Mouse (Mus musculus): ENCODE measurements around the gene Bag5. TPM values are rescaled to one million over a fixed set of nuclear protein-coding genes. Genes with fewer than 3 reads are reported as not detected.
A peak's percentile ranks its signal among the peaks of the same experiment; 100 is the strongest.

Bag5 gene
- polyA plus RNA-seq (2012; rRNA removed) (5.5 and 9.8 TPM in 2 replicates), polyA plus RNA-seq (2014; fragmentation: Nextera tagmentation; extraction: Ambion mirVana) (15.2 and 15.5 TPM in 2 replicates)

DNA sequence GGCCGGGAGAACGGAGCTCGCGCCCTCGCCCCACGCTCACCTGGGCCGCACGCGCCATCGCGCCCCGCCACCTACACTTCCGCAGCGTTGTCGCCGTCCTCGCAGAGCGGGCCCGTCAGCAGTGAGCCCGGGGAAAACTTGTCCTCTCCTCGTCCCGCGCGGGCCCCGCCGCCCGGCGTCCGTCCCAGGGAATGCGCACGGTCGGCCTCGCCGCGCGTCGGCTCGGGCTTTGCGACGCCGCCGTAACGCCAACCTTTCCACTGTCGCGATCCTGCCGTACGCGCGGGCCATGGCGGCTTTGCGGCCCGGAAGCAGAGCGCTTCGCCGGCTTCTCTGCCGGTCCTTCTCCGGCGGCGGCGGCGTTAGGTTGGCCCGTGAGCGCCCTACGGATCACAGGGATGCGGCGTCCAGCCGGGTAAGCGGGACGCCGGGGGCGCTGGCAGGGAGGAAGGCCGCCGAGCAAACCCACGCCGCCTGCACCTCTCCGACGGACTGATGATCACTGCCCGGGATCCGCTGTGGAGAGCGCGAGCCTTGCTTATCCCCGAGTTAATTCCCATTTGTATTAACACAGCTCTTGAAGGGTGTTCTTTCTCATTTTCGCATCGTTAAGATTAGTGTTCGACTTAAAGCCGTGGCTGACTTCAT lies at the start of gene Bag5, which contains the start of gene Apopt1:
Gene Bag5 (minus strand): TSS at position 254 of the 648 bp plus-strand sequence.
Gene Apopt1 (plus strand): TSS at position 258 of the 648 bp plus-strand sequence.
- Histone ChIP-seq H3K4me2 (ENCODE audit: low read depth) (peak within 1 kb of the TSS; percentile 86), H3K27me3 (ENCODE audit: control insufficient read depth, insufficient read depth, low read length) (no peaks in the 10 kb centered on the region), H3K27ac (peak within 1 kb of the TSS; percentile 36), H3K36me3 (replicated peaks; ENCODE audit: control insufficient read depth, insufficient read depth, low read depth) (peaks cover 23% of the 10 kb centered on the region), H3K9ac (replicated peaks) (peak within 1 kb of the TSS; percentile 87), H3K4me3 (ENCODE audit: insufficient read depth in 1 of 2, low read depth in 2 of 2, low read length in 2 of 2) (peak within 1 kb of the TSS; percentile 89 to 95), H3K4me1 (replicated peaks; ENCODE audit: control insufficient read depth in 2 of 2, insufficient read depth in 2 of 2, low read length in 1 of 2) (peaks cover 0 to 16% of the 10 kb centered on the region in 2 experiments), H3K9me3 (ENCODE audit: control insufficient read depth, low read length) (no peaks in the 10 kb centered on the region)
- DNase-seq (ENCODE audit: low read depth in 3 of 3, low spot score in 3 of 3), result peak; percentile 73 to 74 (median 74)
- WGBS (ENCODE audit: insufficient replicate concordance), result under 1% methylated on average over 85 of the region's 86 CpGs
- peak; percentile 86 for ATAC-seq (ENCODE audit: insufficient read depth)
- no peak for TF ChIP-seq EP300 (IDR thresholded peaks at IDR 0.05; ENCODE audit: low read depth)
- TF ChIP-seq CTCF (IDR thresholded peaks at IDR 0.05; ENCODE audit: low read depth), result no peak

DNA sequence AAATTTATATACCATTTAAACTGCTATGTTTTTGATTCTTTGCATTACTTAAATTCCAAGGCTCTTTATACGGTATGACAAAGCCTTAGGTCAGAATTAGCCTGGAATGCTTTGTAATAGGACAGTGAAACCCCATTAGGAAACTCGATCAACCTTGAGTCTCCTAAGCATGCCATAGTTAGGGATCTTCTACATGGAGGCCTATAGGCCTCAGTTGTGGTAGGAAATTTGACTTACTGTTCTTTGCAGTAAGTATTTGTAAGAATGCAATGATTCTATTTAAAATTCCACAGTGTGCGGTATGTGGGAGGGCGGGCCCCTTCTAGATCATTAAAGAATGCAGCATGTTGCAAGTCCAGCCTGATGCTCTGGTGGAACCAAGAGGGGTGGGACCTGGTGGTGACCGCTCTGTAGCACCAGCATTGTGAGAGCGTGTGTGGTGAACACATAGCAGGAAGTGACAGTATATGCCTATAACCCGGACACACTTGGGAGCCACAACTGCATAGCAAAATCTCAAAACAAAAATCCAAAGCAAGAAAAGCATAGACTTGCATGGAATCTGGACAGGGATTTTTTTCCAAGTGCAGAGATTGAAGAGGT lies 47.4 kb upstream of the Bag5 start:
- Histone ChIP-seq H3K27ac (no peak overlapping the region), H3K4me2 (ENCODE audit: low read depth) (peak overlapping the region; percentile 99), H3K27me3 (ENCODE audit: control insufficient read depth, insufficient read depth, low read length) (no peaks in the 10 kb centered on the region), H3K9ac (replicated peaks) (no peak overlapping the region; the same call in 1 of the 2 replicates), H3K4me3 (ENCODE audit: insufficient read depth in 1 of 2, low read depth in 2 of 2, low read length in 2 of 2) (no peak overlapping the region), H3K9me3 (ENCODE audit: control insufficient read depth, low read length) (no peaks in the 10 kb centered on the region), H3K36me3 (replicated peaks; ENCODE audit: control insufficient read depth, insufficient read depth, low read depth) (no peaks in the 10 kb centered on the region), H3K4me1 (replicated peaks; ENCODE audit: control insufficient read depth in 2 of 2, insufficient read depth in 2 of 2, low read length in 1 of 2) (peaks cover 10 to 17% of the 10 kb centered on the region in 2 experiments)
- TF ChIP-seq EP300 (IDR thresholded peaks at IDR 0.05; ENCODE audit: low read depth) (no peak), CTCF (IDR thresholded peaks at IDR 0.05; ENCODE audit: low read depth) (no peak)
- DNase-seq (ENCODE audit: low read depth in 3 of 3, low spot score in 3 of 3) (no peak), ATAC-seq (ENCODE audit: insufficient read depth) (no peak)
- WGBS (ENCODE audit: insufficient replicate concordance), result 77% methylated on average over 7 of the region's 7 CpGs

DNA sequence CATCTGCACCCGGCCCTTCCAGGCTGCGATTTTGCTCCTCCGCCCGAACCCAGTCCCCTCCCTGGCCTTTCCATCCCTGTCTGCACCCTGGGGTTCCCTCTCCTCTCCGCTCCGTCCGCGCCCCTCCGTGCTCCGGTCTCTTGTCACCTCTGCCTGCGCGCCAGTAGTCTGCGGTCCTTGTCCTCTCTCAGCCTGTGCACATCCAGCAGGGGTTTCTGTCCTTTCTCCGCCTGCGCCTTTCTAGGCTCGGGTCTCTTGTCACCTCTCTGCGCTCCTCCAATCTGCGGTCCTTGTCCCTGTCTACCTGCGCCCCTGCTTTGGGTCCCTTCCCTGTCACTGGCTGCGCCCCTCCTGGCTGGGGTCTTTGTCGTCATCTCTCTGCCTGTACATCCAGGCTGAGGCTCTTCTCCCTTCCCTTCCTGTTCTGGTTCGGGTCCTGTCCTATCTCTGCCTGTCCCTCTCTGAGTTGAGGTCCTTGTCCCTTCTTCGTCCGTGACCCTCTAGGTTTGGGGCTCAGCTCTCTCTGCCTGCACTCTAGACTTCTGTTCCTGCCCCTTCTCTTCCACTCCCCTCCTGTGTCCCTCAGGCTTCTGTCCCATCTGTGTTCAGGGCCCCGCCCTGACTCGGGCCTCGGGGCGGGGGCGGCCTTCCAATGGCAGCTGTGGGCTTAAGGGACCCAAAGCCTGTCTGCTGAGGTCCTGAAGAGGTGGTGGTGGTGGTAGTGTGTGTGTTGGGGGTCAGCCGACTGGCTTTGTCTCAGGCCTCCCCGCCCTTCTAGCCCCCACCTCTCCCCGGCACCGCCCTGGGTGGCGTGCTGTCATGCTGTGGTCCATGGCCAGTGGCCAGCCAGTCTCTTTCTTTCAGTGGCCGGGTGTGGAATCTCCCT lies 46.4 kb upstream of the Bag5 start:
- Histone ChIP-seq H3K27me3 (ENCODE audit: control insufficient read depth, insufficient read depth, low read length) (no peaks in the 10 kb centered on the region), H3K4me3 (ENCODE audit: insufficient read depth in 1 of 2, low read depth in 2 of 2, low read length in 2 of 2) (peak overlapping the region; percentile 79 to 91), H3K9me3 (ENCODE audit: control insufficient read depth, low read length) (no peaks in the 10 kb centered on the region), H3K27ac (peak overlapping the region; percentile 27), H3K9ac (replicated peaks) (peak overlapping the region; percentile 90), H3K36me3 (replicated peaks; ENCODE audit: control insufficient read depth, insufficient read depth, low read depth) (no peaks in the 10 kb centered on the region), H3K4me1 (replicated peaks; ENCODE audit: control insufficient read depth in 2 of 2, insufficient read depth in 2 of 2, low read length in 1 of 2) (peaks cover 17% of the 10 kb centered on the region in 2 experiments), H3K4me2 (ENCODE audit: low read depth) (peak overlapping the region; percentile 99)
- WGBS (ENCODE audit: insufficient replicate concordance), result 8% methylated on average over 35 of the region's 35 CpGs
- ATAC-seq (ENCODE audit: insufficient read depth) (peak; percentile 47), DNase-seq (ENCODE audit: low read depth in 3 of 3, low spot score in 3 of 3) (no peak)
- TF ChIP-seq EP300 (IDR thresholded peaks at IDR 0.05; ENCODE audit: low read depth) (no peak), CTCF (IDR thresholded peaks at IDR 0.05; ENCODE audit: low read depth) (no peak)

DNA sequence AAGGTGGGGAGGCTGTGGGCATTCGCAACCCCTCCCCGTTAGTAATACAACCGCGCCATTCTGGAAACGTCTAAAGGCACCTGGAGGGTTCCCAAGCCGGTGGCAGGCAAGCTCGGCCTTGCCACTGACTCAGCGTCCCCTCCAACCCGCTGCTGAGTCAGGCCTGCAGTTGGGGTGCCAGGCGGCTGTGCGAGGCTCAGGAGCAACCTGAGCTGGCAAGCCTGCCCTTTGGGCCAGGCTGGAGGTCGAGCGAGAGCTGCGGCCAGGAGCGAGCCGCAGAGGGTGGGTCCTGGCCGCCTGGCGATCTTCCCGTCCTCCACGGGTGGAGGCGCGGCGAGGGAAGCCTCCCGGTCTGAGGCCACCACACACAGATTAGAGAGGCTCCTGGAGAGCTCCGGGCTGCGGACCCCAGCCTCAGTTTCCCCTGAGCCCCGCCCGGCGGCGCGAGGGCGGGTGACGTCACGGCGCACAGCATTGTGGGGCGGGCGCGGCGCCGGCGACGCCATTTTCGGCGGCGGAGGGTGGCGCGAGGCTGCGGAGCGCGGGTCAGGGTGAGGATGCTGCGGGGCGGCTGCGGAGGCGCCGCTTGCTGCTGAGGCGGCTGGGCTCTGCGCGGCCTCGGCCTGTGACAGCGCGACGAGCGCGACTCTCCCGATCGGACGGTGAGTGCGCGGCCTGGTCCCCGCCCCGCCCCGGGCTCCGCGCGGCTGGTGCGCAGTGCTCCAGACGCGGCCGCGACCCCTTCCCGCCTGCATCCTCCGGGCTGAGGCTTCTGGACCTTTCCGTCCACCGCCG lies 45.5 kb upstream of the Bag5 start, which contains the start of gene Klc1:
Gene Klc1 (plus strand): TSS at position 469 of the 795 bp plus-strand sequence.
- peak; percentile 82 for ATAC-seq (ENCODE audit: insufficient read depth)

More for the DNA sequence above, 45.5 kb upstream of the Bag5 start, which contains the start of gene Klc1:
- Histone ChIP-seq H3K9ac (replicated peaks) (peak within 1 kb of the TSS; percentile 90), H3K27me3 (ENCODE audit: control insufficient read depth, insufficient read depth, low read length) (no peaks in the 10 kb centered on the region), H3K4me1 (replicated peaks; ENCODE audit: control insufficient read depth in 2 of 2, insufficient read depth in 2 of 2, low read length in 1 of 2) (peaks cover 17% of the 10 kb centered on the region in 2 experiments), H3K9me3 (ENCODE audit: control insufficient read depth, low read length) (no peaks in the 10 kb centered on the region), H3K36me3 (replicated peaks; ENCODE audit: control insufficient read depth, insufficient read depth, low read depth) (no peaks in the 10 kb centered on the region), H3K27ac (peak within 1 kb of the TSS; percentile 61), H3K4me3 (ENCODE audit: insufficient read depth in 1 of 2, low read depth in 2 of 2, low read length in 2 of 2) (peak within 1 kb of the TSS; percentile 79 to 91), H3K4me2 (ENCODE audit: low read depth) (peak within 1 kb of the TSS; percentile 99)
- under 1% methylated on average over 83 of the region's 85 CpGs for WGBS (ENCODE audit: insufficient replicate concordance)
- no peak for TF ChIP-seq EP300 (IDR thresholded peaks at IDR 0.05; ENCODE audit: low read depth)
- no peak for TF ChIP-seq CTCF (IDR thresholded peaks at IDR 0.05; ENCODE audit: low read depth)
- peak; percentile 50 to 51 (median 50) for DNase-seq (ENCODE audit: low read depth in 3 of 3, low spot score in 3 of 3)

Measured in liver, embryonic 14.5 days (tissue).